Mouse (Mus musculus): ENCODE measurements around the gene Atf1.
"Not testable (repeated sequence)": the region's sequence is repeated elsewhere in the genome, so short reads cannot be mapped to it uniquely, and the experiment has no call there.

Atf1 gene

GRCm38 (mm10) chr15:100307438-100308096 lies 79.9 kb downstream of the Atf1 start:
- in situ Hi-C loops (cut with MboI): not testable (repeated sequence)

Measured in mature B cell (primary cell).